Mouse (Mus musculus) hindbrain, embryonic 11.5 days (tissue): Measurements from ENCODE around the gene Rusc2. TPM values are rescaled to one million over a fixed set of nuclear protein-coding genes. Genes with fewer than 3 reads are reported as not detected.

Experiments
- ATAC-seq: fragments of 200-750 bp; cut with Nextera tagmentation; 2 replicates; pipeline ENCODE4 v1.8.0; 2017; ENCODE audit warnings: mild to moderate bottlenecking, moderate TSS enrichment, moderate library complexity; ENCODE audit not compliant: low FRiP score
- DNase-seq: peaks from one replicate; pipeline ENCODE4 v3.0.0-alpha.2; 2015; ENCODE audit warnings: low spot score
- H3K27ac ChIP-seq: fragments of 300-500 bp; sonication (generic); 2 replicates; pipeline ENCODE4 v1.5.1; 2014; ENCODE audit warnings: mild to moderate bottlenecking, low read depth, low read length
- H3K27me3 ChIP-seq: fragments of 300-500 bp; sonication (generic); 2 replicates; pipeline ENCODE4 v1.6.1; 2014; ENCODE audit warnings: mild to moderate bottlenecking, low read length, moderate library complexity, mixed read lengths; ENCODE audit not compliant: control insufficient read depth, insufficient read depth
- H3K36me3 ChIP-seq: fragments of 300-500 bp; sonication (generic); 2 replicates; pipeline ENCODE4 v1.6.1; 2014; ENCODE audit warnings: mild to moderate bottlenecking, low read length, moderate library complexity, mixed read lengths; ENCODE audit not compliant: control insufficient read depth, insufficient read depth
- H3K4me1 ChIP-seq: fragments of 300-500 bp; sonication (generic); replicated peaks from 2 replicates; pipeline ENCODE4 v1.6.1; 2014; ENCODE audit warnings: low read length, mixed read lengths; ENCODE audit not compliant: control insufficient read depth, insufficient read depth
- H3K4me2 ChIP-seq: fragments of 300-500 bp; sonication (generic); replicated peaks from 2 replicates; pipeline ENCODE4 v1.6.1; 2014; ENCODE audit warnings: mild to moderate bottlenecking, low read depth, low read length
- H3K4me3 ChIP-seq: fragments of 300-500 bp; sonication (generic); 2 replicates; pipeline ENCODE4 v1.5.1; 2014; ENCODE audit warnings: low read depth, low read length
- H3K9ac ChIP-seq: fragments of 300-500 bp; sonication (generic); 2 replicates; pipeline ENCODE4 v1.6.1; 2014; ENCODE audit warnings: low read depth, low read length
- H3K9me3 ChIP-seq: fragments of 300-500 bp; sonication (generic); 2 replicates; pipeline ENCODE4 v1.6.1; 2016; ENCODE audit warnings: low read length; ENCODE audit not compliant: control insufficient read depth
- WGBS: fragments of 180-500 bp; shearing (Covaris S2); extraction: QIAGEN DNeasy Blood & Tissue Kit; methylation state at CpG from one replicate; pipeline ENCODE4 v1.1.7; 2014; 5-methylcytosine and 5-hydroxymethylcytosine counted together
- polyA plus RNA-seq: library from polyadenylated mRNA; unstranded; fragments of >200 nt; fragmentation: Nextera tagmentation; extraction: Ambion mirVana; gene quantifications from 2 replicates; pipeline ENCODE4 v1.2.1, GENCODE M21; 2014

Rusc2 gene
- polyA plus RNA-seq, 1 experiment from 2014 or later: 19.1 TPM

- Histone ChIP-seq H3K36me3 (peaks cover 7% of the 10 kb centered on the region), H3K9ac (peak within 1 kb of the TSS; percentile 98), H3K27ac (peak within 1 kb of the TSS; percentile 91), H3K27me3 (no peaks in the 10 kb centered on the region), H3K4me3 (peak within 1 kb of the TSS; percentile 94), H3K4me2 (peak within 1 kb of the TSS; percentile 84), H3K4me1 (peaks cover 4% of the 10 kb centered on the region), H3K9me3 (no peaks in the 10 kb centered on the region)
- DNase-seq (no peak), ATAC-seq (no peak; the same call in 1 of the 2 replicates)
- WGBS: 27% methylated on average over 4 of the region's 4 CpGs
Observed at GRCm38 (mm10) chr4:43441639-43442038, 59.9 kb downstream of the Rusc2 start, which contains the start of gene Tesk1. Gene Tesk1, plus strand, starts transcription at chr4:43441939.

- peak overlapping the region; percentile 98 for H3K9ac ChIP-seq
- H3K4me3 ChIP-seq: peak overlapping the region; percentile 94
- no peaks in the 10 kb centered on the region for H3K27me3 ChIP-seq
- no peaks in the 10 kb centered on the region for H3K9me3 ChIP-seq
- peaks cover 11% of the 10 kb centered on the region for H3K36me3 ChIP-seq
- H3K4me2 ChIP-seq: peak overlapping the region; percentile 84
- H3K27ac ChIP-seq: peak overlapping the region; percentile 91
- peak; percentile 94 for ATAC-seq
- under 1% methylated on average over 33 of the region's 33 CpGs for WGBS
- peaks cover 4% of the 10 kb centered on the region for H3K4me1 ChIP-seq
- peak; percentile 99 for DNase-seq
Observed at GRCm38 (mm10) chr4:43442044-43442443, 60.3 kb downstream of the Rusc2 start.

GRCm38 (mm10) chr4:43442456-43443361, 60.9 kb downstream of the Rusc2 start:
- WGBS: under 1% methylated on average over 58 of the region's 88 CpGs
- Histone ChIP-seq H3K36me3 (peaks cover 12% of the 10 kb centered on the region), H3K4me1 (peaks cover 4% of the 10 kb centered on the region), H3K4me2 (peak overlapping the region; percentile 84), H3K27ac (peak overlapping the region; percentile 91), H3K27me3 (no peaks in the 10 kb centered on the region), H3K9me3 (no peaks in the 10 kb centered on the region), H3K4me3 (peak overlapping the region; percentile 94), H3K9ac (peak overlapping the region; percentile 98)
- ATAC-seq (peak; percentile 78), DNase-seq (peak; percentile 80)

GRCm38 (mm10) chr4:43443511-43443910, 61.7 kb downstream of the Rusc2 start:
- Histone ChIP-seq H3K27me3 (no peaks in the 10 kb centered on the region), H3K9ac (peak overlapping the region; percentile 98), H3K4me2 (peak overlapping the region; percentile 84), H3K36me3 (peaks cover 12% of the 10 kb centered on the region), H3K4me1 (peaks cover 4% of the 10 kb centered on the region), H3K4me3 (peak overlapping the region; percentile 94), H3K27ac (peak overlapping the region; percentile 91), H3K9me3 (no peaks in the 10 kb centered on the region)
- 1% methylated on average over 28 of the region's 28 CpGs for WGBS
- peak; percentile 54 for DNase-seq
- peak; percentile 28; the same call in 1 of the 2 replicates for ATAC-seq

- Histone ChIP-seq H3K4me3 (no peak overlapping the region), H3K27ac (no peak overlapping the region), H3K4me2 (no peak overlapping the region), H3K36me3 (peaks cover 12% of the 10 kb centered on the region), H3K27me3 (no peaks in the 10 kb centered on the region), H3K9ac (no peak overlapping the region), H3K4me1 (peaks cover 4% of the 10 kb centered on the region), H3K9me3 (no peaks in the 10 kb centered on the region)
- DNase-seq: no peak
- no peak for ATAC-seq
- 89% methylated on average over 13 of the region's 13 CpGs for WGBS
Observed at GRCm38 (mm10) chr4:43447251-43447650, 65.5 kb downstream of the Rusc2 start.

- Histone ChIP-seq H3K4me3 (no peak overlapping the region), H3K4me2 (no peak overlapping the region)
- WGBS: 87% methylated on average over 3 of the region's 3 CpGs
Observed at GRCm38 (mm10) chr4:43448554-43448953, 66.8 kb downstream of the Rusc2 start.

GRCm38 (mm10) chr4:43452315-43452714, 70.5 kb downstream of the Rusc2 start:
- H3K27me3 ChIP-seq: peaks cover 8% of the 10 kb centered on the region; the same call in 1 of the 2 replicates
- H3K9me3 ChIP-seq: no peaks in the 10 kb centered on the region
- H3K27ac ChIP-seq: no peak overlapping the region
- peaks cover 4% of the 10 kb centered on the region; the same call in 1 of the 2 replicates for H3K4me1 ChIP-seq
- DNase-seq (no peak), ATAC-seq (no peak)
- no peak overlapping the region for H3K4me2 ChIP-seq
- no peaks in the 10 kb centered on the region for H3K36me3 ChIP-seq
- WGBS: 63% methylated on average over 11 of the region's 11 CpGs
- H3K9ac ChIP-seq: no peak overlapping the region
- no peak overlapping the region for H3K4me3 ChIP-seq

More at GRCm38 (mm10) chr4:43448554-43448953, 66.8 kb downstream of the Rusc2 start:
- Histone ChIP-seq H3K36me3 (peaks cover 12% of the 10 kb centered on the region), H3K27ac (no peak overlapping the region), H3K9me3 (no peaks in the 10 kb centered on the region), H3K4me1 (peaks cover 4% of the 10 kb centered on the region), H3K27me3 (peaks cover 4% of the 10 kb centered on the region; the same call in 1 of the 2 replicates), H3K9ac (no peak overlapping the region)
- no peak for DNase-seq
- no peak for ATAC-seq

GRCm38 (mm10) chr4:43453413-43453812, 71.6 kb downstream of the Rusc2 start:
- H3K36me3 ChIP-seq: no peaks in the 10 kb centered on the region
- H3K9ac ChIP-seq: peak overlapping the region; percentile 34; the same call in 1 of the 2 replicates
- 0 out of 2 replicates have a peak, but pooled peaks have one; percentile 45 for ATAC-seq
- peak overlapping the region; percentile 20 for H3K4me3 ChIP-seq
- peak overlapping the region; percentile 41 for H3K4me2 ChIP-seq
- 2% methylated on average over 18 of the region's 18 CpGs for WGBS
- peaks cover 4% of the 10 kb centered on the region; the same call in 1 of the 2 replicates for H3K4me1 ChIP-seq
- peaks cover 8% of the 10 kb centered on the region; the same call in 1 of the 2 replicates for H3K27me3 ChIP-seq
- H3K9me3 ChIP-seq: no peaks in the 10 kb centered on the region
- DNase-seq: peak; percentile 49
- H3K27ac ChIP-seq: no peak overlapping the region
